Mouse (Mus musculus) layer of hippocampus, postnatal 10 days (tissue): ENCODE data around the gene Pif1. TPM values are rescaled to one million over a fixed set of nuclear protein-coding genes. Genes with fewer than 3 reads are reported as not detected.

Experiments used
- DNase-seq, 2 experiments: peaks; one replicate each; pipeline ENCODE4 v3.0.0; 2021; ENCODE audit warnings: low spot score in 2 of 2
- total RNA-seq, 2 experiments: library from RNA; stranded (reverse); gene quantifications; 2 replicates each; pipeline ENCODE4 v1.2.3; 2021

Gene Pif1
- total RNA-seq, 2 experiments from 2014 or later = 1.1 to 1.4 TPM

- DNase-seq = no peak
These were observed 5.8 kb downstream of the Pif1 start for GRCm38 (mm10) chr9:65592721-65593120.

- no peak for DNase-seq
These were observed 6.6 kb downstream of the Pif1 start for GRCm38 (mm10) chr9:65593596-65593995.

GRCm38 (mm10) chr9:65598765-65599249 is 11.8 kb downstream of the Pif1 start:
- DNase-seq = peak; percentile 52 to 65

GRCm38 (mm10) chr9:65600951-65601350 is 14.0 kb downstream of the Pif1 start:
- DNase-seq = no peak

GRCm38 (mm10) chr9:65603401-65604102 is 16.6 kb downstream of the Pif1 start:
- no peak for DNase-seq

- peak; percentile 58 to 70 for DNase-seq
These were observed 18.6 kb downstream of the Pif1 start for GRCm38 (mm10) chr9:65605471-65606136.

GRCm38 (mm10) chr9:65606321-65607109 is 19.6 kb downstream of the Pif1 start:
- DNase-seq = no peak

- no peak for DNase-seq
These were observed 20.2 kb downstream of the Pif1 start for GRCm38 (mm10) chr9:65607120-65607519.

- DNase-seq = no peak
These were observed 25.1 kb downstream of the Pif1 start for GRCm38 (mm10) chr9:65611969-65612486.

- DNase-seq = no peak
These were observed 26.1 kb downstream of the Pif1 start for GRCm38 (mm10) chr9:65613098-65613497.

GRCm38 (mm10) chr9:65619311-65619710 is 32.4 kb downstream of the Pif1 start:
- DNase-seq = no peak

- DNase-seq = no peak
These were observed 34.2 kb downstream of the Pif1 start for GRCm38 (mm10) chr9:65621196-65621595.

GRCm38 (mm10) chr9:65621666-65622065 is 34.7 kb downstream of the Pif1 start:
- DNase-seq = no peak

- no peak for DNase-seq
These were observed 35.9 kb downstream of the Pif1 start for GRCm38 (mm10) chr9:65622826-65623225.

- DNase-seq = no peak
These were observed 37.3 kb downstream of the Pif1 start for GRCm38 (mm10) chr9:65624266-65624665.

- peak in 1 of 2 experiments; percentile 6 for DNase-seq
These were observed 42.2 kb downstream of the Pif1 start, which contains the start of gene Rbpms2 for GRCm38 (mm10) chr9:65629025-65629766. Gene Rbpms2 (plus strand): TSS chr9:65629648.

- peak; percentile 14 to 24 for DNase-seq
These were observed 43.0 kb downstream of the Pif1 start for GRCm38 (mm10) chr9:65629767-65630630.

- DNase-seq = peak; percentile 25 to 34
These were observed 43.8 kb downstream of the Pif1 start for GRCm38 (mm10) chr9:65630631-65631353.
